Mouse (Mus musculus): ENCODE data around the gene Cds1. TPM values are rescaled to one million over a fixed set of nuclear protein-coding genes. Genes with fewer than 3 reads are reported as not detected.
A peak's percentile ranks its signal among the peaks of the same experiment; 100 is the strongest.
"Not testable (repeated sequence)": the region's sequence is repeated elsewhere in the genome, so short reads cannot be mapped to it uniquely, and the experiment has no call there.

Cds1 gene
- polyA plus RNA-seq, 1 experiment = 35.5 TPM

- no peak for DNase-seq
- WGBS = 80% methylated on average over 8 of the region's 8 CpGs
- Histone ChIP-seq H3K27me3 (replicated peaks; ENCODE audit: control insufficient read depth, insufficient read depth, low read length) (no peaks in the 10 kb centered on the region), H3K36me3 (ENCODE audit: control insufficient read depth, insufficient read depth, low read length) (peaks cover 3% of the 10 kb centered on the region; the same call in 1 of the 2 replicates), H3K4me1 (ENCODE audit: control insufficient read depth, insufficient read depth, low read length) (no peaks in the 10 kb centered on the region), H3K27ac (ENCODE audit: insufficient read depth, low read depth, low read length) (no peak overlapping the region), H3K4me3 (ENCODE audit: insufficient read depth, low read depth, low read length) (no peak overlapping the region)
- TF ChIP-seq CTCF (conservative IDR thresholded peaks at IDR 0.05; ENCODE audit: insufficient read depth, insufficient read length, low read depth, low read length) (peak; percentile 43), POLR2A (IDR thresholded peaks at IDR 0.05; ENCODE audit: low read depth, low read length) (no peak)
Measured at GRCm38 (mm10) chr5:101833875-101834274, 68.9 kb downstream of the Cds1 start.

- H3K27ac ChIP-seq (ENCODE audit: insufficient read depth, low read depth, low read length) = no peak overlapping the region
- H3K27me3 ChIP-seq (replicated peaks; ENCODE audit: control insufficient read depth, insufficient read depth, low read length) = no peaks in the 10 kb centered on the region
- no peak for DNase-seq
- TF ChIP-seq CTCF (conservative IDR thresholded peaks at IDR 0.05; ENCODE audit: insufficient read depth, insufficient read length, low read depth, low read length) (no peak), POLR2A (IDR thresholded peaks at IDR 0.05; ENCODE audit: low read depth, low read length) (no peak)
- 88% methylated on average over 11 of the region's 11 CpGs for WGBS
- H3K36me3 ChIP-seq (ENCODE audit: control insufficient read depth, insufficient read depth, low read length) = peaks cover 4% of the 10 kb centered on the region
- H3K4me3 ChIP-seq (ENCODE audit: insufficient read depth, low read depth, low read length) = no peak overlapping the region
- no peaks in the 10 kb centered on the region for H3K4me1 ChIP-seq (ENCODE audit: control insufficient read depth, insufficient read depth, low read length)
Measured at GRCm38 (mm10) chr5:101836221-101836620, 71.3 kb downstream of the Cds1 start.

GRCm38 (mm10) chr5:101837605-101838004 lies 72.7 kb downstream of the Cds1 start:
- H3K27ac ChIP-seq (ENCODE audit: insufficient read depth, low read depth, low read length); H3K36me3 ChIP-seq (ENCODE audit: control insufficient read depth, insufficient read depth, low read length); H3K27me3 ChIP-seq (replicated peaks; ENCODE audit: control insufficient read depth, insufficient read depth, low read length); H3K4me3 ChIP-seq (ENCODE audit: insufficient read depth, low read depth, low read length); DNase-seq; H3K4me1 ChIP-seq (ENCODE audit: control insufficient read depth, insufficient read depth, low read length): not testable (repeated sequence)
- 96% methylated on average over 2 of the region's 2 CpGs for WGBS

GRCm38 (mm10) chr5:101840476-101840875 lies 75.5 kb downstream of the Cds1 start:
- TF ChIP-seq CTCF (conservative IDR thresholded peaks at IDR 0.05; ENCODE audit: insufficient read depth, insufficient read length, low read depth, low read length) (no peak), POLR2A (IDR thresholded peaks at IDR 0.05; ENCODE audit: low read depth, low read length) (no peak)
- no peak for DNase-seq
- H3K36me3 ChIP-seq (ENCODE audit: control insufficient read depth, insufficient read depth, low read length) = peaks cover 10% of the 10 kb centered on the region
- H3K27me3 ChIP-seq (replicated peaks; ENCODE audit: control insufficient read depth, insufficient read depth, low read length) = no peaks in the 10 kb centered on the region
- H3K4me3 ChIP-seq (ENCODE audit: insufficient read depth, low read depth, low read length) = no peak overlapping the region
- H3K4me1 ChIP-seq (ENCODE audit: control insufficient read depth, insufficient read depth, low read length) = no peaks in the 10 kb centered on the region
- H3K27ac ChIP-seq (ENCODE audit: insufficient read depth, low read depth, low read length) = no peak overlapping the region
- WGBS = 98% methylated on average over 5 of the region's 5 CpGs

- H3K4me3 ChIP-seq (ENCODE audit: insufficient read depth, low read depth, low read length) = no peak overlapping the region
- H3K27me3 ChIP-seq (replicated peaks; ENCODE audit: control insufficient read depth, insufficient read depth, low read length) = no peaks in the 10 kb centered on the region
- TF ChIP-seq CTCF (conservative IDR thresholded peaks at IDR 0.05; ENCODE audit: insufficient read depth, insufficient read length, low read depth, low read length) (no peak), POLR2A (IDR thresholded peaks at IDR 0.05; ENCODE audit: low read depth, low read length) (no peak)
- DNase-seq = no peak
- WGBS = 95% methylated on average over 14 of the region's 14 CpGs
- peaks cover 13% of the 10 kb centered on the region for H3K36me3 ChIP-seq (ENCODE audit: control insufficient read depth, insufficient read depth, low read length)
- no peaks in the 10 kb centered on the region; the same call in 1 of the 2 replicates for H3K4me1 ChIP-seq (ENCODE audit: control insufficient read depth, insufficient read depth, low read length)
- no peak overlapping the region for H3K27ac ChIP-seq (ENCODE audit: insufficient read depth, low read depth, low read length)
Measured at GRCm38 (mm10) chr5:101845011-101845410, 80.1 kb downstream of the Cds1 start.

GRCm38 (mm10) chr5:101845930-101846329 lies 81.0 kb downstream of the Cds1 start:
- Histone ChIP-seq H3K36me3 (ENCODE audit: control insufficient read depth, insufficient read depth, low read length) (peaks cover 11% of the 10 kb centered on the region; the same call in 1 of the 2 replicates), H3K4me1 (ENCODE audit: control insufficient read depth, insufficient read depth, low read length) (no peaks in the 10 kb centered on the region; the same call in 1 of the 2 replicates), H3K4me3 (ENCODE audit: insufficient read depth, low read depth, low read length) (no peak overlapping the region), H3K27me3 (replicated peaks; ENCODE audit: control insufficient read depth, insufficient read depth, low read length) (no peaks in the 10 kb centered on the region), H3K27ac (ENCODE audit: insufficient read depth, low read depth, low read length) (no peak overlapping the region)
- peak; percentile 49 for DNase-seq
- WGBS = 73% methylated on average over 8 of the region's 8 CpGs
- TF ChIP-seq POLR2A (IDR thresholded peaks at IDR 0.05; ENCODE audit: low read depth, low read length) (no peak), CTCF (conservative IDR thresholded peaks at IDR 0.05; ENCODE audit: insufficient read depth, insufficient read length, low read depth, low read length) (no peak)

GRCm38 (mm10) chr5:101847323-101847722 lies 82.4 kb downstream of the Cds1 start:
- H3K27me3 ChIP-seq (replicated peaks; ENCODE audit: control insufficient read depth, insufficient read depth, low read length) = no peaks in the 10 kb centered on the region
- 83% methylated on average over 7 of the region's 7 CpGs for WGBS
- H3K4me1 ChIP-seq (ENCODE audit: control insufficient read depth, insufficient read depth, low read length) = no peaks in the 10 kb centered on the region; the same call in 1 of the 2 replicates
- TF ChIP-seq POLR2A (IDR thresholded peaks at IDR 0.05; ENCODE audit: low read depth, low read length) (no peak), CTCF (conservative IDR thresholded peaks at IDR 0.05; ENCODE audit: insufficient read depth, insufficient read length, low read depth, low read length) (no peak)
- no peak overlapping the region for H3K27ac ChIP-seq (ENCODE audit: insufficient read depth, low read depth, low read length)
- peaks cover 15% of the 10 kb centered on the region for H3K36me3 ChIP-seq (ENCODE audit: control insufficient read depth, insufficient read depth, low read length)
- no peak for DNase-seq
- H3K4me3 ChIP-seq (ENCODE audit: insufficient read depth, low read depth, low read length) = no peak overlapping the region

GRCm38 (mm10) chr5:101847762-101848161 lies 82.8 kb downstream of the Cds1 start:
- H3K4me3 ChIP-seq (ENCODE audit: insufficient read depth, low read depth, low read length) = no peak overlapping the region
- H3K36me3 ChIP-seq (ENCODE audit: control insufficient read depth, insufficient read depth, low read length) = peaks cover 13% of the 10 kb centered on the region
- WGBS = 74% methylated on average over 4 of the region's 4 CpGs
- H3K27me3 ChIP-seq (replicated peaks; ENCODE audit: control insufficient read depth, insufficient read depth, low read length) = no peaks in the 10 kb centered on the region
- DNase-seq = no peak
- no peaks in the 10 kb centered on the region; the same call in 1 of the 2 replicates for H3K4me1 ChIP-seq (ENCODE audit: control insufficient read depth, insufficient read depth, low read length)
- TF ChIP-seq CTCF (conservative IDR thresholded peaks at IDR 0.05; ENCODE audit: insufficient read depth, insufficient read length, low read depth, low read length) (no peak), POLR2A (IDR thresholded peaks at IDR 0.05; ENCODE audit: low read depth, low read length) (no peak)
- H3K27ac ChIP-seq (ENCODE audit: insufficient read depth, low read depth, low read length) = no peak overlapping the region
